Mouse (Mus musculus): ENCODE data around the gene Retreg1.

Retreg1 gene

DNA sequence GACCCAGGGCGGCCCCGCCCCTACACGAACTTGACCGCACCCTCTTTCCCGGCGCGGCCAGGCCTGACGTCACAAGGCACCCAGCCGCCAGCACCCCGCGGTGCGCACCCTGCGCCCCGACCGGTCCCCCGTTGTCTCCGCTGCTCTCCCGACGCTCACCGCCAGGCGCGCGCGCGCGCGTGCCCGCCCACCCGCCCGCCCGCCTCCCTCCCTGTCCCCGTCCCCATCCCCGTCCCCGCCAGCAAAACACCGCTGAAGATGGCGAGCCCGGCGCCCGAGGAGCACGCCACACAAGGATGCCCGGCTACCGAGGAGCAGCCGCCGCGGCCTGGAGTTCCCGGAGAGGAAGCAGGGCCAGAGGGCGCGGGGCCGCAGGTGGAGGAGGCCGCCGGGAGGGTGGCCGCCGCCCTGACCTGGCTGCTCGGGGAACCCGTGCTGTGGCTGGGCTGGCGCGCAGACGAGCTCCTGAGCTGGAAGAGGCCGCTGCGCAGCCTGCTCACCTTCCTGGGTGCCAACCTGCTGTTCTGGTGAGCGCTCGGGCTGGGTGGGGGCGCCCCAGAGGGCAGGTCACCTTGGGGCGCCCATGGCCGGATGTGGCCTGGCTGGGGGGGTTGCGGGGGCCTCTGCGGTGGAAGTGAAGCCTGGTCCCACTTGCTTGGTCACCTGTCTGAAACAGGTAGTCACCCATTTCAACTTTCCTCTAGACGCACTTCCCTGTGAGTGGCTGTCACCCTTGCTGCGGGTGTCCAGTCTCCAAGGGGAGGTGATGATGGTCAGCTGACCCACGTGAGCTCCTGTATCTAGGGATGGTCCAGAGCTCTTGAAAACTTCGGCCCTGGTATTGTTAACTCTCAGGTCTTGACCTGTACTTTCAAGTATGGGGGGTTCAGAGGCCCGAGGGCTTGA lies at the start of gene Retreg1:
TSS of gene Retreg1 (plus strand) at position 95 of the 906 bp plus-strand sequence.
- DNase-seq (ENCODE audit: low spot score in 2 of 2), result peak; percentile 68 to 76

DNA sequence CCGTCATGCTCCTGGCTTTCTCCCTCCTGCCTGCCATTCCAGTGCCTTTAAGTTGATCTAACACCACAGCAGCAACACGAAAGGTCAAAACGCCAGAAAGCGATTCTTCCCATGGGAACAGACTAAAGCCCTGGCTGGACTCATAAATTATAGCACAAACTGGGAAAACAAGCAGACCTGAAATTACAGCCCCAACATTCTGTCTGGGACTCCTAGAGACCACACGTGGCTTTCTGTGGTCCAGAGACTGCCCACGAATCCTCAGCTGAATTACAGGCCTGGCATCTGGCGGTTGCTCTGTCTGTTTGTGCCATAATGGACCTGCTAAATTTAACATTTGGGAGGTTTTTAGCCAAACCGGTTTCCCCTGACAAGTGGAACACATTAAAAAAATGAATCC lies 48.9 kb upstream of the Retreg1 start:
- DNase-seq (ENCODE audit: low spot score in 2 of 2), result peak in 1 of 2 experiments; percentile 23

DNA sequence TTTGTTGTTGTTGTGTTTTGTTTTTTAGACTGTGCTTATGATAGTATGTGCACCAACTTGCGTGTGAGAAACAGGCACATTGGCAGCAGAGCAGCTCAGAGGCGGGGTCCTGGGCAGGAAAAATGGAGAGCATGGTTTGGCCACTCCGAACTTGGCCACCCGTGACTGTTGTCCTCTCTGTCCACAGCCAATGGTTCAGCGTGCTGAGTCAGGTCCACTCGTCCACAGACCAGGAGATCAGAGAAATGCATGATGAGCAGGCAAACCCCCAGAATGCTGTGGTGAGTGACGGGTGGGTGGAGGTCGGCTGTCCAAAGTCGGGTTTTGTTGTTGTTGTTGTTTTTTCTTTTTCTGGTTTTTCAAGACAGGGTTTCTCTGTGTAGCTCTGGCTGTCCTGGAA lies 47.5 kb upstream of the Retreg1 start:
- DNase-seq (ENCODE audit: low spot score in 2 of 2), result no peak

DNA sequence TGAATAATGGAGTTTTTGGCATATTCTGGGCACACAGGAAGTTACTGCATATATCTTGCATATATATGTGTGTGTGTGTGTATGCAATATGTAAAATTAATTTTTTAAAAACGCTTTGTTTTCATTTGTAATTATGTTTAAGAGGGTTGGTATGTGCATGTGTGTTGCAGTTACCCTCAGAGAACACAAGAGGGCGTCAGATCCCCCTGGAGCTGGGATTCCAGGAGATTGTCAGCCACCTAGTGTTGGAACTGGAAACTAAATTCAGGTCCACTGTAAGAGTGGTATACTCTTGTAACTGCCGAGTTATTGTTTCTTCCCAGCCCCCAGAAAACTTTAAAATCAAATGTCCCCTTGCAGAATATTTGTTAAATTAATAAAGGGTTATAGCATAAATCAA lies 46.6 kb upstream of the Retreg1 start:
- no peak for DNase-seq (ENCODE audit: low spot score in 2 of 2)

DNA sequence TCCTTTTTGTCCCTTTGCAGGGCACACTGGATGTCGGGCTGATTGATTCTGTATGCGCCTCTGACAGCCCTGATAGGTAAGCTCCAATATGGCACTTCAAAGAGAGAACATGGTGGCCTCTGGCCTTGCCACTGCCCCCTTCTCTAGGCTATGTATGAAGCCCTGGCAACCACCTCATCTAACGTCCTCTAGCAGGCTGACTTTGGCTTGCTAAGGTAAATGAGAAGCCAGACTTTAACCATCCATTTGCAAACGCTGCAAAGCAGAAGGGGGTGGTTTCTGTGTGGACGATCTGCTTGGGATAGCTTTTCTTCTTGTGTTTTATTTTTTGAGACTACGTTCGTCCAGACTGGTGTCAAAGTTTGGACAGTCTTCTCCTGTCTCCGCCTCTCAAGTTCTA lies 45.8 kb upstream of the Retreg1 start:
- DNase-seq (ENCODE audit: low spot score in 2 of 2), result no peak

DNA sequence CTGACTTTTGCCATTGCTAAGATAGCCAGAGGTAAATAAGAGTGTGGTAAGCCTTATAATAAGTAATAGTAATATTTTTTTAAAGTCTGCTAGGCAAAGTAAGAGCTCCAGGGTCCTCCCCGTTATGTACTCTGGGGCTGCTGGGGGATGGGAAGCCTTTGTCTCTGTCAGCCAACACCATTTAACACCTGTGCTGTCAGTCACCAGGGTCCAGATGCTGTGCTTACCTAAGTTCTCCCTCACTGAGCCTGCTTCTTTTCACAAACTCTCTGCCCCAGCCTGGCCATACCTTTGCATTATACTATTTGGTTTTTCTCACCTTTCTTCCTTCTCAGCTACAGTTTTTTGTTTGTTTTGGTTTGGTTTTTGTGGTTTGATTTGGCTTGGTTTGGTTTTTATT lies 45.1 kb upstream of the Retreg1 start:
- DNase-seq (ENCODE audit: low spot score in 2 of 2), result no peak

DNA sequence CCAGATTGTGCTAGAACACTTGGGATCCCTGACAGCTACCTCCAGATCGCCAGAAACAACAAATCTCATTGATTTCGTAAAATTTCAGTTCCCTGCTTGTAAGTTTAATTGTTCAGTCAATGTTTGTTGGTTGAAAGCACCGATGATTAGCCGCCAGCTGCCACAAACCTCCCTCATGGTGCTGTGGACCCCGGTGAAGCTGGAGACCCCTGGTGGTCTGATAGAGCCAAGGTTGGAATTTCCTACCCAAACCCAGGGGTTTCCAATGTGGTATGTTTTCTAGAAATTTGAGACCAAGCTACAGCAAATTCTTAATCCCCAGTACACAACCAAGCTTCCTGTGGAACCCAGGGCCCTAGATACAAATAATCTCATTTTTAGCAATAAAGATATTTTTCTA lies 41.3 kb upstream of the Retreg1 start:
- no peak for DNase-seq (ENCODE audit: low spot score in 2 of 2)

DNA sequence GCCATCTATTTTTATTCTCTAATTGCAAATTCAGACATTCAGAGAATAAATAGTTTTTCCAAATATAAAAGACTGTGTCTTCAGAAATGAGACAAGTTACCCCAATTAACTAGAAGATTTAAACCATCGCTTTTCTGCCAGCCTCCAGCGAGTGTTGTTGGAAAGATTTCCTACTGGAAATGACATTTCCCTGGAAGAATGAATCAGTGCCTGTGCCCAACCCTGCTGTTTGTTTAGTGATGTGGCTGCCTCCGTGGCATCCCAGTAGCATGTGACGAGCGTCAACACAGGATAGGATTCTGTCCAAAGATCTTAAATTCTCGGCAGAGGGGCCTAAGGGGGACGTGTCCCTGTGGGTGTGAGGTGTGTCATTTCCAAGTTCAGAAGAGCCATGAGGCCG lies 40.8 kb upstream of the Retreg1 start:
- DNase-seq (ENCODE audit: low spot score in 2 of 2), result peak in 1 of 2 experiments; percentile 36

DNA sequence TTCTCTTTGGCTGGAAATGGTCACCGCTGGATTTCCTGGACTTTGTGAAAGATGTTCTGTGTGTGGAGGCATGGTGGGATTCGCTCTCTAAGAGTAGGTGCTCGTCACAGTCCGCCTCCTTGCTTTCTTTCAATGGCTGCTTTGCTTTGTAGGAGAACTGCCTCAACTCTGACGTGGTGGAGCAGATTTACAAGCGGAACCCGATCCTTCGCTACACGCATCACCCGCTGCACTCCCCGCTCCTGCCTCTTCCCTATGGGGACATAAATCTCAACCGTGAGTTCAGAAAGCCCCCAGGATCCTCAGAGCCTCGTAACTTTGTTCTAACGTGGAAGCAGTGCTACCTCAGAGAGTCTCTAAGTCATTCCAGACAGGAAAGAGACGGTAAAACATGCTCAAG lies 39.9 kb upstream of the Retreg1 start:
- no peak for DNase-seq (ENCODE audit: low spot score in 2 of 2)

DNA sequence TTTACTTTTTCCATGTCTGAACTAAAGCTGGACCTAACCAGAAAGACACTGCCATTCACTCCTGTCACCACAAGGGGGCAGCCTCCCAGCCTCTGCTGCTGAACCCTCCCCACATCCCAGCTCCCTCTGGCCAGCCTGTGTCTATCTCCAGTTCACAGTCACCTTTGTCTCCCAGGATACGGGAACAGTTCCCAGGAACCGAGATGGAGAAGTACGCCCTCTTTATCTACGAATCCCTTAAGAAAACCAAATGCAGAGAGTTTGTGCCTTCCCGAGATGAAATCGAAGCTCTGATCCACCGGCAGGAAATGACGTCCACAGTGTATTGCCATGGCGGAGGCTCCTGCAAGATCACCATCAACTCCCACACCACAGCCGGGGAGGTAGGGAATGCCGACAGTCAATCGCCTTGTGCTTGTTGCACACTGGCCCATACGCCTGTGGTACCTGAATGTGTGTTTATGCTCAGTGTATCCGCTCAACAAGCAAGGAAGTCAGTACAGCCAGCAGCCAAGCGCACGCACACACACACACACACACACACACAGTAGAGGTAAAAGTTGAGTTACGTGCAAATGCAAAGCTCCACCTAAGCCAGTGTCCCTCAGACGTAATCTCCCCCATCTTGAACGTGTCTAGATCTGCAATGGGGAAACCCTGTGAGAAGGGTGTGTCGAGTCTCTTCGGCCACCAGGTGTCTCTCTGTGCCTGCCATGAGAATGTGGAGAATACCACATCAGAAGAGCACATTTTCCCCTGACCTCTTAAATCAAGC lies 37.5 kb upstream of the Retreg1 start:
- peak; percentile 78 to 82 for DNase-seq (ENCODE audit: low spot score in 2 of 2)

DNA sequence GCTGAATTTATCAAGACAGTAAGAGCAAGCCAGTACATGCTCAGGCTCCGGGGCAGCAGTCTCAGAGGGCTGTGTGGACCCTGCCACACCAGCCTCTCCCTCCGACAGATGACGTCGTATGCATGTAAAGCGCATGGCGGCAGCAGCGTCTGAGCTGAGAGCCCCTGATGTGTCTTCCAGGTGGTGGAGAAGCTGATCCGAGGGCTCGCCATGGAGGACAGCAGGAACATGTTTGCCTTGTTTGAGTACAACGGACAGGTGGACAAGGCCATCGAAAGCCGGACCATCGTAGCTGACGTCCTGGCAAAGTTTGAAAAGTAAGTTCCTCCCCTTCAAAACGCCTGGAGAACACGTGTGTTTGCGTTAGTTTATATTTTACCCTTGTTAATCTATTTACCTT lies 36.6 kb upstream of the Retreg1 start:
- no peak for DNase-seq (ENCODE audit: low spot score in 2 of 2)

DNA sequence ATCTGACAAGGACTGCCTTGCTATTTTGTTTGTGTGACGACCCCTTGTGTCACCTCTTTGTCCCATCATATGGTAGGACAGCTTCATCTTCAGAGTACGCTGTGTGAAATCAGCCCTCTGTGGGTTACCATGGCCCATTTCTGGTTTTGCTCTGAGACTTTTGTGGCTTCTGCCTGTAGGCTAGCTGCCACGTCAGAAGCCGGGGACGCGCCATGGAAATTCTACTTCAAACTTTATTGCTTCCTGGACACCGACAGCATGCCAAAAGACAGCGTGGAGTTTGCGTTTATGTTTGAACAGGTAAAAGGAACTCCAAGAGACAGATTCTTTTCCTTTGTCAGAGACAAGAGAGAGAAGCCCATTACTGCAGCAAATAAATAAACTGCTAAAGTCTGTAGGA lies 36.1 kb upstream of the Retreg1 start:
- no peak for DNase-seq (ENCODE audit: low spot score in 2 of 2)

DNA sequence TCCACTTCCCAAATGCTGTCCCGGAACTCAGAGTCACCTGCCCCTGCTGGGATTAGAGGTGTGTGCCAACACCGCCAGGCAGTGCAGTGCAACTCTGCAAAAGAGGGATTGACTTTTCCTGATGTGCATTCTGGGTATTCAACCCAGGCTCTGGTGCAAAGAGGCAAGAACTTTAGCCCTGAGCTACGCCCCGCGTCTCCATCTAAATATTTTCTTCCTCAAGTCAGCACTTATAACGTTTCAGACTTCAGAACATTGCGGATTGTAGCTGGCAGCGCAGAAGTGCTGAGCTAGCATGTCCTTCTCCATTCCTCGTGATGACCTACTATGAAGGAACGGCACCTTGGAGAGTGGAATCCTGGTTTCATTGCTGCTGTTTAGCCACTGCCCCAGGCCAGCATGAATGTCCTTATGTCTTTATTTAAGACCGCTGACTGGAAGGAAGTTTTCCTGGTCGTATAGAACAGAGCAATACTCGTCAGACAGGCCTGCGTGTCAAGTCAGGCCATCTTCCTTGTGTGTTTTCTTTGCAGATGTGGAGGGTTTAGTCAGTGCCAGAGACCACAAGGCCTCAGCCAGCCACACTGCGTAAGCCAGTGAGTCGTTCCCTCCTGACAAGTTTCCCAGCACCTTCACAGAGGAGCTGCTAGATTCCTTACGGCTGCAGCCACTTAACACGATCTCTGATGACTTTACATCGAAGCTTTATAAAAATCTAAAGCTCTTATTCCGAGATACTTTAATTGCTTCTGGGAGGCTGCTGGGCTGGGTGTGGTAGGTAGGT lies 34.1 kb upstream of the Retreg1 start:
- DNase-seq (ENCODE audit: low spot score in 2 of 2), result no peak

DNA sequence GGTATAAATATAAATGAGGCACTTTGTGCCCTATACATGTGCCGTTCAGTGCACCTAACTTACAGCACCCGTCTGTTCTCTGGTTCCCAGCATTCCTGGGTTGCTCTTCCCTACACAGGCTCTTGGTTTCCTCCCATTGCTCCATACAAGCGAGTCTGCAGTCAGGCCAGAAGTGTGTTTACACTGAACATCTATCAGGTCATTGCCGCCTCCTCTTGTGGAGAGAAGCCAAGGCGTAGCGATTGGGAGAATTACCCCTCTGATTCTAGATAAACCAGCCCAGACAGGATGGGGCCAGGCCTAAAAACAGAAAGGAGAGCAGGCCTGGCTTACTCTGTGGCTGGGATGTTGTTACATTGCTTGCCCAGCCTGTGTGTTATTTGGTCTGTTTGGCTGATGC lies 33.3 kb upstream of the Retreg1 start:
- no peak for DNase-seq (ENCODE audit: low spot score in 2 of 2)

DNA sequence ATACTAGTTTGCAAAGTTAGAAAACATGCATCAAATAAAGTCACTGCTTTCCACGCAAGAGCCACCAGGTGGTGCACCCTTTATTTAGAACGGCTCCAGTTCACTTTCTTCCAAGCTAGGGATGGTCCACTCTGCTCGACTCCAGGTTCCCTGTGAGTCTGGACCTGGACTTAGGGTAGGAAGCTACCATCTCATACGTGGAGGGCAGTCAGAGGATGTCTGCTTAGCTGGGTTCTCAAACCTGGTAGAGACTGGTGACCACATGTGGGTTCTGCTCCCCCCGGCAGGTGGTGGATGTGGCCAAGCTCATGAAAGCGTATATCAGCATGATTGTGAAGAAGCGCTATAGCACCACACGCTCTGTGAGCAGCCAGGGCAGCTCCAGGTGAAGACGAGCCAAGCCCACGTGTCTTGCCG lies 31.1 kb upstream of the Retreg1 start:
- no peak for DNase-seq (ENCODE audit: low spot score in 2 of 2)

DNA sequence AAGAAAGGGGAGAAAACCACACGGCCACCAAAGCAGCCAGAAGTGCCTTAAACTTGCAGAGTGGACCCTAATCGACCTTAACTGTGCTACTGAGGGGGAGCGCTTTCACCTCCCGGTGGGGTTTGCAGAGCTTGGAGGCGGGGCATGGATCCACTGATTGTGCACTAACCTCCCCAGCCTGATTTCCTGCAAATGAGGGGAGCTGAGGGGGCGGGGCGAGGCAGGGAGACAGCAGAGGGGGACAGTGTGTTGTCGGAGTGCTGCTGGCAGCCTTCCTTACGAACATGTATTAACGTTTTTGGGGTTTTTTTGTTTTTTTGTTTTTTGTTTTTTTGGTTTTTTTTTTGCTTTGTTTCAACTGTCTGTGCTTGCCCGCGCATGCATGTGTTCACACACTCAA lies 30.5 kb upstream of the Retreg1 start:
- DNase-seq (ENCODE audit: low spot score in 2 of 2), result no peak

DNA sequence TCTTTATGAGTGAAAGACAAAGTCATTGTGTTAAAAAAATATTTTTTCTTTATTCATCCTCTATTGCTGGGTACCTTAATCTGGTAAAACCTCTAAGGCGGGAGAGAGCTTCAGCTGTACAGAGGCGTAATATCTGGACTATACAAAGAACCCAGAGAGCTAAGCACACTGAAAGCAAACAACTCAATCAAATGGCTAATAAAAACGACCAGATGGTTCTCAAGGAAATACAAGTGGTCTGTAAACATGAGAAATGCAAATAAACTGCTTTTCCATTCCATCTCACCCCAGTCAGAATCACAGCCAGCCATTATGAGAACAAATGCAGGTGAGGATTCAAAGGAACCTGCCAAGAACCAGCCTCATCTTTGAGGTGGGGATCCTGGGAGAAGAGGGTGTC lies 28.4 kb upstream of the Retreg1 start:
- DNase-seq (ENCODE audit: low spot score in 2 of 2), result no peak

DNA sequence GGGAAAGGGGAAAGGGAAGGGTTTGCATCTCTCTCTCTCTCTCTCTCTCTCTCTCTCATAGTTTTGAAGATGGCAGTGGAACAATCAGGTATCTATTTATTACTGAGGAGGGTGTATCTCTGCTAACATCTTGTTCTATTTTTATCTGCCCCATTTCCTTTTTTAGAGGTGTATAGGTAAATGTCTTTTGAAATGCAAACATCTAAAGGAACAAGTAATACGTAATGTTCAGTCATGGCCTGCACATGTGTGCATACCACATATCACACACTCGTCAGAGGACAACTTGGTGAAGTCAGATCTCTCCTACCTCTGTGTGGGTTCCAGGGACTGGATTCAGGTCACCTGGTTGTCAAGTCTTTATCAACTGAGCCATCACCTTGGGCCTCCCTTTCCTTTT lies 25.8 kb upstream of the Retreg1 start:
- DNase-seq (ENCODE audit: low spot score in 2 of 2), result no peak

DNA sequence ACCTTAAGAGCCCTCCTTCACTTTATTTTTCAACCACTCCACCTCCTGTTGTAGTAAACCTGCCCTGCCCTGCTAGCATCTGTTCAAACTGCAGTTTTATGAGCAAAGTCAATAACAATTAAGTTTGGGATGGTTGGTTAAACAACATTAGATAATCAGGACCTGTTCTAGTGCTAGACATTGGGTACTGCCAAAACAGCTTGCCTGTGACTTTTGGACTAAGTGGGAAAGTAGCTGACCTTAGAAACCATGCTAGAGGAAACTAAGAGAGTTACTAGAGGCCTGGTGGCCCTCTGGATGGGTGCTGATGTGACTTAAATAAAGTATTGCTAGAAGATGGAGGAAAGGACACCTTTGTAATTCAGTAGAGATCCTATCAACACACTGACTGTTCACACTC lies 21.0 kb upstream of the Retreg1 start:
- no peak for DNase-seq (ENCODE audit: low spot score in 2 of 2)

DNA sequence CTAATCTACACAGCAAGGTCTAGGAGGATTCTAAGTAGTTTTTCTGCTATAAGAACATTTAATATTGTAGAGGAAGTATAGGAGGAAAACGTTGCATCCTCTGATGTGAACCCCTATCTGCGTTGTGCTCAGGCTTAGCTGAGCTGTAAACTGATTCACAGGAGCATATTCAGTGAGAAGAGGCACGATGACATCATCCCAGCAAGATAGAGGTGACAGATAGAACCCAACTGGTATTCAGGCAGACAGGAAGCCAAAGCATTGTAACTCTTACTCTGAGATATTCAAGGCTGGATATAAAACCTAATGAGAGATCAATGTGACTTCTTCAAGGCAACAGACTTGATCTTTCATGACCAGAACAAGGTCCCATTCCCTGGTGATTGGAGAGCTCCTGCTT lies 20.3 kb upstream of the Retreg1 start:
- DNase-seq (ENCODE audit: low spot score in 2 of 2), result no peak

DNA sequence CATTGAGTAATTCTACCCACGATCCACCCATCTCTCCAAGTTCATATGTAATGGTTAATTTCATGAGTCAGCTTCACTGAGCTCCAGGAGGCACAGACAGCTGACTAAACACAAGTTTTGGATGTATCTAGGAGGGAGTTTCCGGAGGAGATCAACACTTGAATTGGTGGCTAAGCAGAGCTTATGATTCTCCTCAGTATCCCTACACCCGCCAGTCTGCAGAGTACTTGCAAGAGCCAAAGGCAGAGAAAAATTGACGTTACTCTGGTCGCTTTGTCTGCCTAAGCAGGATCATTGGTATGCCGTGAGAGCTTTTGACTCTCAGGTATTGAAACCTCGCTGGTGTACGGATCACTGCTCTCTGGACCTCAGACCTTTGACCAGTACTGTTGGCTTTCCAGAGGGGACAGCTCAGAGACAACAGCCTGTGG lies 16.4 kb upstream of the Retreg1 start:
- DNase-seq (ENCODE audit: low spot score in 2 of 2), result no peak

DNA sequence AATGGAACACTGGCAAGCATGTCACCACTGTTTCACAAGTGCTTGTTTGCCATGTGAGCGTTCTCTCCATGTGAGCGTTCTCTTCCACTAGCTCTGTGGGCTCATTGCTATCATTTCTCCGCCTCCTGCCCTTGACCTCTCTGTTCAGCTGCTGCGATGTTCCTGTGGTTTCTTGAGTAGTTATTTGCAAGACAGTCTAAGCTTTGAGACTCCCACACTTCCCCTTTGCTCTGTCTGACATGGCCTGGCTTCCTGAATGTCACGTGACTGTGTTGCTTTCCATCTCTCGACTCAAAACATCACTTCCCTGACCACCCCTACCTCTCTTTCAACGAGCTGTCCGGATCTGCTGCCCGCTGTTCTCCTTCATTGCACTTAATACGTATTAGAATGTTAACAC lies 14.5 kb upstream of the Retreg1 start:
- no peak for DNase-seq (ENCODE audit: low spot score in 2 of 2)
